Mouse (Mus musculus) stomach, embryonic 16.5 days (tissue): ENCODE data around the gene Rtraf. TPM values are rescaled to one million over a fixed set of nuclear protein-coding genes. Genes with fewer than 3 reads are reported as not detected.

ENCODE experiments used
- ATAC-seq: fragments of 200-750 bp; cut with Nextera tagmentation; 2 replicates; pipeline ENCODE4 v1.8.0; 2017; ENCODE audit warnings: moderate number of reproducible peaks, moderate TSS enrichment; ENCODE audit not compliant: insufficient read depth, low FRiP score
- H3K27ac ChIP-seq: fragments of 300-500 bp; sonication (generic); 2 replicates; pipeline ENCODE4 v1.5.1; 2014; ENCODE audit warnings: low read length
- H3K27me3 ChIP-seq: fragments of 300-500 bp; sonication (generic); 2 replicates; pipeline ENCODE4 v1.6.1; 2014; ENCODE audit warnings: low read length, control low read depth, mixed read lengths; ENCODE audit not compliant: control insufficient read depth, insufficient read depth
- H3K36me3 ChIP-seq: fragments of 300-500 bp; sonication (generic); 2 replicates; pipeline ENCODE4 v1.6.1; 2014; ENCODE audit warnings: low read length; ENCODE audit not compliant: control insufficient read depth, insufficient read depth
- H3K4me1 ChIP-seq: fragments of 300-500 bp; sonication (generic); 2 replicates; pipeline ENCODE4 v1.6.1; 2014; ENCODE audit warnings: low read length, control low read depth, mixed read lengths; ENCODE audit not compliant: control insufficient read depth, insufficient read depth
- H3K4me2 ChIP-seq: fragments of 300-500 bp; sonication (generic); 2 replicates; pipeline ENCODE4 v1.6.1; 2014; ENCODE audit warnings: low read depth, low read length, mixed read lengths
- H3K4me3 ChIP-seq: fragments of 300-500 bp; sonication (generic); replicated peaks from 2 replicates; pipeline ENCODE4 v1.5.1; 2014; ENCODE audit warnings: mild to moderate bottlenecking, low read length
- H3K9ac ChIP-seq: fragments of 300-500 bp; sonication (generic); 2 replicates; pipeline ENCODE4 v1.6.1; 2014; ENCODE audit warnings: low read length
- H3K9me3 ChIP-seq: fragments of 300-500 bp; sonication (generic); replicated peaks from 2 replicates; pipeline ENCODE4 v1.6.1; 2016; ENCODE audit warnings: low read length, control low read depth; ENCODE audit not compliant: control insufficient read depth
- WGBS: fragments of 180-500 bp; shearing (Covaris S2); extraction: QIAGEN DNeasy Blood & Tissue Kit; methylation state at CpG from one replicate; pipeline ENCODE4 v1.1.7; 2014; 5-methylcytosine and 5-hydroxymethylcytosine counted together
- polyA plus RNA-seq: library from polyadenylated mRNA; unstranded; fragments of >200 nt; fragmentation: Nextera tagmentation; extraction: Ambion mirVana; gene quantifications from 2 replicates; pipeline ENCODE4 v1.2.1, GENCODE M21; 2015

Gene Rtraf
- polyA plus RNA-seq, 1 experiment from 2014 or later: 183 TPM

DNA sequence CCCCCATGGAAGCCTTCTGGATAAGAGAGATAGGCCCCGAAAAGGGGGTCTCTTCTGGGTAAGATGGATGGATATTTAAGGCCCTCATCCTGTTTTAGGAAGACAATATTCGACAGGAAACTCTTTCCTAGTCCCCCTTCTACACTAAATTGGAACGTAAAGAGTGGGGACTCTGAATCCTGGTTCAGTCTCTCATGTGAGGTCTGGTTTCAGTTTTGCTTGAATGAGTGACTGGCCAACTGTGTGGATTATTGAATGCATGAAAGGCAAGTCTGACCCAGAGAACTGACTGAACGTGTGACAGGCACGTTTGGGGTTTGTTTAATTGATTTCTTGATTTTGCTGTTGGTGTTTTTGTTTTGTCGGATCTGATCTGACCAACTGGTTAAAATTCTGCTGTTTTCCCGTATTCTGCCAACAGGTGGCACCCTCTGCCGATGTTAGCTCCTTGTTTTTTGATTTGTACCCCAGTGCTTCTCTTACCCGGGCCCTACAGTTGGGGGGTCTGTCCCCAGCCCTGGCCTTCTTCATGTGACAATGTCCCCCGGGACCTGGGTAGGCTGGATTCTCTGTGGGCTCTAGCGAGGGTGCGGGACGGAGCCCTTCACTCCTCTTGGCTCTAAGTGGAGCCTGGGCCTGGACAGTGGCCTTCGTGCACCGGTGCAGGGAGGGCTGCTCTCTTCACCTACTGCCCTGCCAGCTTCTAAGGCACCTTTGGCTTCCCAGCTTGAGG, 16.1 kb upstream of the Rtraf start:
- H3K27me3 ChIP-seq: no peaks in the 10 kb centered on the region
- peak overlapping the region; percentile 56 for H3K9ac ChIP-seq
- ATAC-seq: peak; percentile 44; the same call in 1 of the 2 replicates
- WGBS: 25% methylated on average over 15 of the region's 15 CpGs
- H3K4me1 ChIP-seq: no peaks in the 10 kb centered on the region
- H3K9me3 ChIP-seq: no peaks in the 10 kb centered on the region
- peak overlapping the region; percentile 28 for H3K4me3 ChIP-seq
- peak overlapping the region; percentile 34 for H3K4me2 ChIP-seq
- no peak overlapping the region for H3K27ac ChIP-seq
- H3K36me3 ChIP-seq: no peaks in the 10 kb centered on the region

DNA sequence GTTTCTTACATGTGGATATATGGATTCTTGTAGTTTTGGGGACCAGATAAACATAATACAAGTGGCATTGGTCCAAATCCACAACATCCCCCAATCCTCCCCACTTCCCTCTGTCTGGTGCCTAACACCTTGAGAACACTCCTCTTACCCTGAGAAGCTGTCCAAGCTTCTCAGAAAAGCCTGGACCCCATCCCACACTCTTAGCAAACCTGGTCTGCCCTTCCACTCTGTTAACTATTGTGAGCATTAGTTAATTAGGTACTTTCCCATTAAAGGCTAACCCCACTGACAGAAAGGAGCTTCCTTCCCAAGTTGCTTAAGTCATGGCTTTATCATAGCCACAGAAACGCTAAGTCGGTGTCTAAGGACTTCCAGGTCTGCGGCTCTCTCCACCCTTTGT, 12.7 kb upstream of the Rtraf start:
- Histone ChIP-seq H3K4me3 (no peak overlapping the region), H3K27me3 (no peaks in the 10 kb centered on the region), H3K36me3 (no peaks in the 10 kb centered on the region), H3K4me2 (no peak overlapping the region), H3K4me1 (no peaks in the 10 kb centered on the region), H3K9ac (no peak overlapping the region), H3K9me3 (no peaks in the 10 kb centered on the region), H3K27ac (no peak overlapping the region)
- ATAC-seq: no peak
- 78% methylated on average over 3 of the region's 3 CpGs for WGBS

DNA sequence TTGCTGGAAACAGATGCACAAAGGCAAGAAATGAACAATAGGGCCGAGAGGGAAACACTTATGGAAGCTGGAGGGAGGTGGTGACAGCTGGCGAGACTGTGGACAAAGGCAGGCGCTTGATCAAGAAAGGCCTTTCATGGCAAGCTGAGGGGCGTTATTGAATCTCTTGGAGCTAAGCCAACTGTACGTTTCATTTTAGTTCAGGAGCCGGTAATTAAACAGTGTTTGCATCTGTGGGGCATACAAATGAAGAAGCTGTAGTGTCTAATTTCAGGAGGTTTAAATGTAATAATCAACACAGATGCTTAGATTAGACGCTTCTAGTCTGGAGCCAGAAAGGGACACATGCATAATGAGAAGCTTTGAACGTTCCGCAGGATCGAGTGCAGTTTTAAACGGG, 1.9 kb upstream of the Rtraf start:
- Histone ChIP-seq H3K4me1 (peaks cover 9% of the 10 kb centered on the region), H3K36me3 (peaks cover 7% of the 10 kb centered on the region), H3K9me3 (0 out of 2 replicates have a peak, but pooled peaks cover 3% of the 10 kb centered on the region), H3K27me3 (no peaks in the 10 kb centered on the region), H3K9ac (no peak overlapping the region), H3K4me2 (no peak overlapping the region), H3K27ac (no peak overlapping the region), H3K4me3 (no peak overlapping the region)
- 61% methylated on average over 11 of the region's 11 CpGs for WGBS
- ATAC-seq: no peak

DNA sequence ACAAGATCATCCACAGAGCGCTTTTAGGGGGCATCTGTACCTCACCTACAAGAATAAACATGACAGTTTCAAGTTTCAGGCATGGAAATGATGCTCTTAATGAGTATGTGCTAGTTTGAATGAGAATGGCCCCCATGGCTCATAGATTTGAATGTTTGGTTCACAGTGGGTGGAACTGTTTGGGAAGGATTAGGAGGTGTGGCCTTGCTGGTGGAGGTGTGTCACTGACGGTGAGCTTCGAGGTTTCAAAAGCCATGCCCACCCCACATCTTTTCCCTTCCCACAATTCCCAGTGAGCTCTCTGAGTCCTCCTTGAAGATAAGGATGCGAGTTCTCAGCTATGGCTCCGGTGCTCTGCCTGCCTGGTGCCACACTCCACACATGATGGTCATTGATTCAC, 1.9 kb downstream of the Rtraf start:
- Histone ChIP-seq H3K4me1 (peaks cover 9% of the 10 kb centered on the region), H3K27me3 (no peaks in the 10 kb centered on the region), H3K9me3 (0 out of 2 replicates have a peak, but pooled peaks cover 3% of the 10 kb centered on the region), H3K36me3 (peaks cover 11% of the 10 kb centered on the region), H3K4me3 (no peak overlapping the region), H3K4me2 (no peak overlapping the region), H3K9ac (no peak overlapping the region), H3K27ac (no peak overlapping the region)
- WGBS: 96% methylated on average over 5 of the region's 5 CpGs
- ATAC-seq: no peak

GRCm38 (mm10) chr14:19817949-19818348, 5.7 kb downstream of the Rtraf start:
- H3K4me1 ChIP-seq: peaks cover 4% of the 10 kb centered on the region; the same call in 1 of the 2 replicates
- H3K4me2 ChIP-seq: no peak overlapping the region
- H3K4me3 ChIP-seq: no peak overlapping the region
- H3K27me3 ChIP-seq: no peaks in the 10 kb centered on the region
- WGBS: 2% methylated on average over 1 of the region's 1 CpGs
- H3K9ac ChIP-seq: no peak overlapping the region
- peaks cover 11% of the 10 kb centered on the region for H3K36me3 ChIP-seq
- no peak overlapping the region for H3K27ac ChIP-seq
- 0 out of 2 replicates have a peak, but pooled peaks cover 3% of the 10 kb centered on the region for H3K9me3 ChIP-seq
- no peak for ATAC-seq

DNA sequence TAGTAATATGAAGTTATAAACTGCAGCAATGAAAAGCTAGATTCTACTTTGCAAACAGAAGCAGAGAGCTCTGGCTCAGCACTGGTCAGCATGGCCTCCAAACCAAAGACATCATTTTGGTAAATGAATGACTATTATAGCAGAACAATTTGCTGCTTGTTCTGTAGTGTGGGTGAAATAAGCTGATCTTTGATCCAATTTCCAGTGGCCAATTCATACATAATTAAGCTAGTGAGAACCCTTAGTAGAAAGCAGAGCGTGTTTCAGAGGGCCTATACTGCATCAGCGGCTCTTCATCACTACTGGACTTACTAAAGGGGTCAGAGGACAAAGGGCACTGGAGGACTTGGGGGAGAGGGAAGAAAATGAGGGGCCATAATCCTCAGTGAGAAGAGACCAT, 10.6 kb downstream of the Rtraf start:
- 86% methylated on average over 2 of the region's 2 CpGs for WGBS
- H3K36me3 ChIP-seq: peaks cover 8% of the 10 kb centered on the region; the same call in 1 of the 2 replicates
- H3K4me3 ChIP-seq: no peak overlapping the region
- H3K9me3 ChIP-seq: no peaks in the 10 kb centered on the region
- H3K9ac ChIP-seq: no peak overlapping the region
- no peak overlapping the region for H3K4me2 ChIP-seq
- H3K27me3 ChIP-seq: no peaks in the 10 kb centered on the region
- no peak for ATAC-seq
- no peaks in the 10 kb centered on the region for H3K4me1 ChIP-seq
- H3K27ac ChIP-seq: no peak overlapping the region

- Histone ChIP-seq H3K4me3 (no peak overlapping the region), H3K36me3 (peaks cover 8% of the 10 kb centered on the region; the same call in 1 of the 2 replicates), H3K9me3 (no peaks in the 10 kb centered on the region), H3K27me3 (no peaks in the 10 kb centered on the region), H3K9ac (no peak overlapping the region), H3K4me1 (no peaks in the 10 kb centered on the region), H3K27ac (no peak overlapping the region), H3K4me2 (no peak overlapping the region)
- no peak for ATAC-seq
- 82% methylated on average over 10 of the region's 10 CpGs for WGBS
These were observed 13.7 kb downstream of the Rtraf start for GRCm38 (mm10) chr14:19809934-19810333.

DNA sequence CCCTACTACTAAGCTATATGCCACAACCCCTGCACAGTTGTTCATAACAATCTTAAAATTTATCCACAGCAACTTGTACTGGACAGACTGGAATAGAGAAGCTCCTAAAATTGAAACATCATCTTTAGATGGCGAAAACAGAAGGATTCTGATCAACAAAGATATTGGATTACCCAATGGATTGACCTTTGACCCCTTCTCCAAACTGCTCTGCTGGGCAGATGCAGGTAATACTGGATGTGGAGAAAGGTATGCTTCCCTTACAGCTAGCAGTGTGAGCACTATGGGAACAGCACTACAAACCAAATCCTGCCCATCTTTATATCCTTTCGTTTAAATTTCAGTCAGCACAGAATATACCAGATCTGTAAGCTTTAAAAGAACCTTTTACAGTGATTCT, 15.8 kb downstream of the Rtraf start:
- Histone ChIP-seq H3K4me1 (no peaks in the 10 kb centered on the region), H3K27me3 (no peaks in the 10 kb centered on the region), H3K9me3 (no peaks in the 10 kb centered on the region), H3K4me2 (no peak overlapping the region), H3K9ac (no peak overlapping the region), H3K27ac (no peak overlapping the region), H3K4me3 (no peak overlapping the region), H3K36me3 (peaks cover 8% of the 10 kb centered on the region; the same call in 1 of the 2 replicates)
- WGBS: 92% methylated on average over 2 of the region's 2 CpGs
- ATAC-seq: no peak

GRCm38 (mm10) chr14:19807339-19807738, 16.3 kb downstream of the Rtraf start:
- Histone ChIP-seq H3K9me3 (no peaks in the 10 kb centered on the region), H3K4me1 (no peaks in the 10 kb centered on the region), H3K36me3 (peaks cover 7% of the 10 kb centered on the region; the same call in 1 of the 2 replicates), H3K27me3 (no peaks in the 10 kb centered on the region), H3K4me3 (no peak overlapping the region), H3K27ac (no peak overlapping the region), H3K4me2 (no peak overlapping the region), H3K9ac (no peak overlapping the region)
- 82% methylated on average over 3 of the region's 3 CpGs for WGBS
- no peak for ATAC-seq
